Mouse (Mus musculus) MEL (cell line): ENCODE measurements around the gene Pde4a. TPM values are rescaled to one million over a fixed set of nuclear protein-coding genes. Genes with fewer than 3 reads are reported as not detected.
A peak's percentile ranks its signal among the peaks of the same experiment; 100 is the strongest.

Experiments used
- DNase-seq: peaks from one replicate; pipeline ENCODE4 v3.0.0; 2011; ENCODE audit warnings: low read depth, low spot score
- H3K27ac ChIP-seq: 2 replicates; pipeline ENCODE4 v1.5.1; 2012; ENCODE audit warnings: low read depth, mild to moderate bottlenecking, control low read depth, low read length, moderate library complexity; ENCODE audit not compliant: control insufficient read depth
- H3K27me3 ChIP-seq, 2 experiments: fragments of 150-350 bp in 1 of 2; sonication (generic) in 1 of 2; 2 replicates each; pipeline ENCODE4 v1.6.1; 2012; ENCODE audit warnings: low read length in 2 of 2, mild to moderate bottlenecking in 2 of 2, improper control_type of control experiment in 1 of 2, moderate library complexity in 1 of 2; ENCODE audit not compliant: insufficient read depth in 2 of 2, control insufficient read depth in 1 of 2
- H3K36me3 ChIP-seq, 2 experiments: 2 replicates each; pipeline ENCODE4 v1.6.1; 2012 to 2014; ENCODE audit warnings: low read length in 2 of 2, improper control_type of control experiment in 1 of 2, inconsistent platforms in 1 of 2, mild to moderate bottlenecking in 1 of 2; ENCODE audit not compliant: insufficient read depth in 2 of 2, control insufficient read depth in 1 of 2
- H3K4me1 ChIP-seq, 2 experiments: fragments of 150-350 bp in 1 of 2; sonication (generic) in 1 of 2; 2 replicates each; pipeline ENCODE4 v1.6.1; 2012; ENCODE audit warnings: low read length in 2 of 2, improper control_type of control experiment in 1 of 2, mild to moderate bottlenecking in 1 of 2; ENCODE audit not compliant: insufficient read depth in 2 of 2, control insufficient read depth in 1 of 2
- H3K4me3 ChIP-seq, 2 experiments: fragments of 150-350 bp in 1 of 2; sonication (generic) in 1 of 2; 2 replicates each; pipeline ENCODE4 v1.5.1; 2012; ENCODE audit warnings: low read depth in 2 of 2, low read length in 2 of 2, mild to moderate bottlenecking in 2 of 2, moderate library complexity in 2 of 2, control low read depth in 1 of 2, improper control_type of control experiment in 1 of 2; ENCODE audit not compliant: control insufficient read depth in 1 of 2, insufficient read depth in 1 of 2
- H3K79me2 ChIP-seq: 2 replicates; pipeline ENCODE4 v1.6.1; 2012; ENCODE audit warnings: mild to moderate bottlenecking, low read length, moderate library complexity; ENCODE audit not compliant: control insufficient read depth, poor library complexity, insufficient read depth
- H3K9ac ChIP-seq: 2 replicates; pipeline ENCODE4 v1.6.1; 2012; ENCODE audit warnings: low read depth, mild to moderate bottlenecking, control low read depth, low read length, moderate library complexity; ENCODE audit not compliant: control insufficient read depth, poor library complexity, severe bottlenecking
- H3K9me3 ChIP-seq: fragments of 150-350 bp; sonication (generic); replicated peaks from 2 replicates; pipeline ENCODE4 v1.6.1; 2012; ENCODE audit warnings: mild to moderate bottlenecking, low read length, improper control_type of control experiment, moderate library complexity; ENCODE audit not compliant: insufficient read depth
- GATA1 ChIP-seq: IDR thresholded peaks from 2 replicates; pipeline ENCODE4 v1.6.1; 2011; ENCODE audit warnings: low read depth, low read length, improper control_type of control experiment
- JUND ChIP-seq: IDR thresholded peaks from 2 replicates; pipeline ENCODE4 v1.6.1; 2011; ENCODE audit warnings: low read depth, mild to moderate bottlenecking, improper control_type of control experiment, low read length
- MXI1 ChIP-seq: IDR thresholded peaks from 2 replicates; pipeline ENCODE4 v1.6.1; 2011; ENCODE audit warnings: mild to moderate bottlenecking, low read depth, low read length, improper control_type of control experiment
- POLR2A ChIP-seq, 2 experiments: IDR thresholded peaks; 2 replicates each; pipeline ENCODE4 v1.6.1; 2011 to 2012; ENCODE audit warnings: low read length in 2 of 2, mild to moderate bottlenecking in 2 of 2, control low read depth in 1 of 2, improper control_type of control experiment in 1 of 2, low read depth in 1 of 2, moderate library complexity in 1 of 2; ENCODE audit not compliant: control insufficient read depth in 1 of 2, insufficient read depth in 1 of 2, poor library complexity in 1 of 2
- polyA plus RNA-seq, 2 experiments: library from polyadenylated mRNA; stranded (reverse) in 1 of 2; unstranded in 1 of 2; fragments of >175 nt in 1 of 2; fragments of >200 nt in 1 of 2; gene quantifications; 2 replicates each; pipeline versions ENCODE4 v1.2.1 to v1.2.4; 2012; ENCODE audit warnings: low replicate concordance in 2 of 2, low read depth in 1 of 2; ENCODE audit not compliant: insufficient read length in 2 of 2, insufficient read depth in 1 of 2, missing spikeins in 1 of 2
- total RNA-seq: library from RNA; depleted of rRNA; stranded (reverse); fragments of 300-350 nt; gene quantifications from 2 replicates; pipeline ENCODE4 v1.2.3, GENCODE M21; 2012; rRNA removed

The Pde4a gene
- total and polyA plus RNA-seq, 3 experiments: 16.6 to 53.9 (median 45.6) TPM

- peaks cover 27 to 55% of the 10 kb centered on the region in 2 experiments for H3K4me1 ChIP-seq
Observed at GRCm38 (mm10) chr9:21261831-21262230, 96.3 kb downstream of the Pde4a start.

More at GRCm38 (mm10) chr9:21261831-21262230, 96.3 kb downstream of the Pde4a start:
- H3K36me3 ChIP-seq: peaks cover 0 to 39% of the 10 kb centered on the region in 2 experiments; a peak in 2 of 4 replicates
- no peak overlapping the region for H3K9ac ChIP-seq
- H3K9me3 ChIP-seq: no peaks in the 10 kb centered on the region
- TF ChIP-seq POLR2A (IDR thresholded peaks at IDR 0.05; ENCODE audit: control insufficient read depth in 1 of 2, insufficient read depth in 1 of 2, low read depth in 1 of 2, low read length in 2 of 2, poor library complexity in 1 of 2) (no peak), MXI1 (no peak), GATA1 (0 out of 2 replicates have a peak, but pooled peaks have one; percentile 2), JUND (no peak)
- H3K4me3 ChIP-seq: no peak overlapping the region
- peaks cover 17% of the 10 kb centered on the region for H3K79me2 ChIP-seq
- no peaks in the 10 kb centered on the region for H3K27me3 ChIP-seq
- H3K27ac ChIP-seq: peak overlapping the region; percentile 16
- DNase-seq: peak; percentile 77

Other genes starting within 250 kb of the Pde4a start
- 412 and 448 TPM in 2 replicates for gene Dnmt1, start 205.8 kb upstream of the Pde4a start, total RNA-seq
- gene Dnmt1, start 205.8 kb upstream of the Pde4a start, polyA plus RNA-seq: 1,000 to 10,000 TPM in 1 of 2 experiments, 100 to 1,000 TPM in 1; 681 to 1,953 TPM
- 6.4 and 6.6 TPM in 2 replicates for gene S1pr2, start 188.9 kb upstream of the Pde4a start, total RNA-seq
- gene S1pr2, start 188.9 kb upstream of the Pde4a start, polyA plus RNA-seq: 10 to 100 TPM in 1 of 2 experiments, not detected in 1; 27.4 TPM
- 280 and 282 TPM in 2 replicates for gene Mrpl4, start 163.0 kb upstream of the Pde4a start, total RNA-seq
- 100 to 1,000 TPM in 1 of 2 experiments, not detected in 1; 474 TPM for gene Mrpl4, start 163.0 kb upstream of the Pde4a start, polyA plus RNA-seq
- gene Icam1, start 149.7 kb upstream of the Pde4a start, total RNA-seq: 24.4 and 26.0 TPM in 2 replicates
- 10 to 100 TPM in 1 of 2 experiments, not detected in 1; 31.0 TPM for gene Icam1, start 149.7 kb upstream of the Pde4a start, polyA plus RNA-seq
- gene Icam4, start 136.3 kb upstream of the Pde4a start, total RNA-seq: 259 and 260 TPM in 2 replicates
- 100 to 1,000 TPM; 193 to 268 TPM for gene Icam4, start 136.3 kb upstream of the Pde4a start, polyA plus RNA-seq
- gene Icam5, start 133.6 kb upstream of the Pde4a start, total RNA-seq: 4.8 TPM in 2 replicates
- gene Icam5, start 133.6 kb upstream of the Pde4a start, polyA plus RNA-seq: 1 to 10 TPM in 1 of 2 experiments, not detected in 1; 9.5 TPM
- gene Zglp1, start 98.6 kb upstream of the Pde4a start, total RNA-seq: 1.1 and 1.5 TPM in 2 replicates
- gene Zglp1, start 98.6 kb upstream of the Pde4a start, polyA plus RNA-seq: 1 to 10 TPM in 1 of 2 experiments, not detected in 1; 8.0 TPM
- 4.6 and 6.4 TPM in 2 replicates for gene Gm49373, start 92.6 kb upstream of the Pde4a start, total RNA-seq
- gene Gm49373, start 92.6 kb upstream of the Pde4a start, polyA plus RNA-seq: 1 to 10 TPM in 1 of 2 experiments, not detected in 1; 8.3 TPM
- gene Fdx1l, start 92.1 kb upstream of the Pde4a start, total RNA-seq: 198 and 247 TPM in 2 replicates
- gene Fdx1l, start 92.1 kb upstream of the Pde4a start, polyA plus RNA-seq: 100 to 1,000 TPM; 305 to 361 TPM
- gene Gm38431, start 73.7 kb upstream of the Pde4a start, total RNA-seq: 42.1 and 47.8 TPM in 2 replicates
- 100 to 1,000 TPM in 1 of 2 experiments, 10 to 100 TPM in 1; 38.9 to 191 TPM for gene Gm38431, start 73.7 kb upstream of the Pde4a start, polyA plus RNA-seq
- 50.0 and 60.1 TPM in 2 replicates for gene Raver1, start 73.7 kb upstream of the Pde4a start, total RNA-seq
- 100 to 1,000 TPM in 1 of 2 experiments, not detected in 1; 291 TPM for gene Raver1, start 73.7 kb upstream of the Pde4a start, polyA plus RNA-seq
- gene Tyk2, start 34.5 kb upstream of the Pde4a start, total RNA-seq: 43.8 and 45.6 TPM in 2 replicates
- 10 to 100 TPM in 1 of 2 experiments, not detected in 1; 63.3 TPM for gene Tyk2, start 34.5 kb upstream of the Pde4a start, polyA plus RNA-seq
- gene Cdc37, start 15.7 kb upstream of the Pde4a start, total RNA-seq: 751 and 779 TPM in 2 replicates
- gene Cdc37, start 15.7 kb upstream of the Pde4a start, polyA plus RNA-seq: 1,000 to 10,000 TPM in 1 of 2 experiments, 100 to 1,000 TPM in 1; 914 to 1,631 TPM
- gene Keap1, start 73.6 kb downstream of the Pde4a start, total RNA-seq: 168 and 174 TPM in 2 replicates
- 100 to 1,000 TPM in 1 of 2 experiments, 10 to 100 TPM in 1; 67.5 to 171 TPM for gene Keap1, start 73.6 kb downstream of the Pde4a start, polyA plus RNA-seq
- 0.04 TPM in 1 of 2 replicates, not detected in the other for gene S1pr5, start 82.7 kb downstream of the Pde4a start, total RNA-seq
- under 1 TPM in 1 of 2 experiments, not detected in 1; 0.08 TPM for gene S1pr5, start 82.7 kb downstream of the Pde4a start, polyA plus RNA-seq
- gene Atg4d, start 99.6 kb downstream of the Pde4a start, total RNA-seq: 76.4 and 83.9 TPM in 2 replicates
- gene Atg4d, start 99.6 kb downstream of the Pde4a start, polyA plus RNA-seq: 10 to 100 TPM in 1 of 2 experiments, not detected in 1; 99.7 TPM
- 175 and 199 TPM in 2 replicates for gene Kri1, start 122.3 kb downstream of the Pde4a start, total RNA-seq
- gene Kri1, start 122.3 kb downstream of the Pde4a start, polyA plus RNA-seq: 100 to 1,000 TPM in 1 of 2 experiments, 10 to 100 TPM in 1; 76.1 to 233 TPM
- gene Cdkn2d, start 125.7 kb downstream of the Pde4a start, total RNA-seq: 40.1 and 55.2 TPM in 2 replicates
- 10 to 100 TPM in 1 of 2 experiments, not detected in 1; 67.9 TPM for gene Cdkn2d, start 125.7 kb downstream of the Pde4a start, polyA plus RNA-seq
- gene Ap1m2, start 146.6 kb downstream of the Pde4a start, total RNA-seq: 0.52 and 0.73 TPM in 2 replicates
- gene Ap1m2, start 146.6 kb downstream of the Pde4a start, polyA plus RNA-seq: 1 to 10 TPM in 1 of 2 experiments, not detected in 1; 1.0 TPM
- gene Slc44a2, start 155.0 kb downstream of the Pde4a start, total RNA-seq: 27.3 and 30.7 TPM in 2 replicates
- gene Slc44a2, start 155.0 kb downstream of the Pde4a start, polyA plus RNA-seq: 100 to 1,000 TPM in 1 of 2 experiments, not detected in 1; 121 TPM
- 210 and 235 TPM in 2 replicates for gene Ilf3, start 202.2 kb downstream of the Pde4a start, total RNA-seq
- gene Ilf3, start 202.2 kb downstream of the Pde4a start, polyA plus RNA-seq: 100 to 1,000 TPM in 1 of 2 experiments, 10 to 100 TPM in 1; 67.4 to 519 TPM
- 173 and 199 TPM in 2 replicates for gene Qtrt1, start 246.1 kb downstream of the Pde4a start, total RNA-seq
- gene Qtrt1, start 246.1 kb downstream of the Pde4a start, polyA plus RNA-seq: 100 to 1,000 TPM in 1 of 2 experiments, not detected in 1; 244 TPM